Mouse (Mus musculus) ovary, postnatal 36 days (tissue): ENCODE results near the gene Mrtfb.

Experiments
- DNase-seq: peaks from one replicate; pipeline ENCODE4 v3.0.0; 2022; ENCODE audit warnings: low spot score, mixed read lengths

The Mrtfb gene

DNA sequence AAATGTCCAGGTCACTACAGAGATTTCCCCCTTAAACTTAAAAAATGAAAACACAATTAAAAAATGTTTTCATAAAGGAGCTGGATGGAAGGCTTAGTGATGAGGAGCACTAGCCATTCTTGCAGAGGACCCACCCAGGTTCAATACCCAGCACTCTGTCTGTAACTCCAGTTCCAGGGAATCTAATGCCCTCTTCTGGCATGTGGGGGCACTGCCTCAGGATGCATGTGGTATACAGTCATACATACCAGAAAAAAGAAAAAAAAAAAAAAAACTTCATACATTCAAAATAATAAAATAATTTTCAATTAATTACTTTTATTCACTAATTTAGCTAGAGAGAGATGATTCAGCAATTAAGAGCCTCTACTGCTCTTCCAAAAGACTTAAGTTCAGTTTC lies 95.0 kb downstream of the Mrtfb start:
- no peak for DNase-seq

DNA sequence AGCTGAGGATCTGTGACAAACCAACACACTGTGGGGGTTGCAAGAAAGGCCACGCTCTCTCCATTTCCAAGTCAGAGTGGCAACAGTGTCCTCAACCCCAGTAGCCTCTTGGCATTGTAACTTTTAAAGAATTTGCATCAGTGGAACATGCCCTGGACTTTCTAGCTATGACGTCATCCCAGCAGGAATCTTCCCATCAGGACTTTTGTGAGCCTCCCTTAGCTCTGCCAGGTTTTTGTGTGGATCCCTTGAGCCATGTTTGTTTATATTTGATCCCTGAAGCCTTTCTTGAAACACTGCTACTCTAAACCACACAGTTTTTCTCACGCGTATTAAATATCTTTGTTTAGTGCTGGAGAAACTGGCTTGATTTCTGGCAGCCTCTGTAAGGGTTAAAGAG lies 97.6 kb downstream of the Mrtfb start:
- DNase-seq: no peak

DNA sequence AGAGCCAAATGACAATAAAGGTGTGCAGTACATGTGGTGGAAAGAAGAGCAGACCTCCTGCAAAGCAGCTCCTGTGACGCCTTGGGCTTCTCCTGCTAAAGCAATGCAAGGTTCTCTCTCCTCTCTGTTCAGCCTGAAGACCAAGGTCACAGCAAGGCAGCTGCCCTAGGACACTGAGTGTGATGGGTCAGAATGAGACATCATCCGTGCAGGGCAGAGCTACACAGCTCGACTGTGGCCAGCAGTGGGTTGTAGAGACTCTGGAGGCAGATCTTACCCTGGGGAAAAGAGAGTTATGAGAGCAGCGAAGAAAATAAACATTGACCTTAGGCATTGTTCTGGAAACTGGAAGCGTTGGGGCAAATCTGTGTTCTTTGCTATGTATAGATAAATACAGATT lies 98.2 kb downstream of the Mrtfb start:
- DNase-seq: no peak

DNA sequence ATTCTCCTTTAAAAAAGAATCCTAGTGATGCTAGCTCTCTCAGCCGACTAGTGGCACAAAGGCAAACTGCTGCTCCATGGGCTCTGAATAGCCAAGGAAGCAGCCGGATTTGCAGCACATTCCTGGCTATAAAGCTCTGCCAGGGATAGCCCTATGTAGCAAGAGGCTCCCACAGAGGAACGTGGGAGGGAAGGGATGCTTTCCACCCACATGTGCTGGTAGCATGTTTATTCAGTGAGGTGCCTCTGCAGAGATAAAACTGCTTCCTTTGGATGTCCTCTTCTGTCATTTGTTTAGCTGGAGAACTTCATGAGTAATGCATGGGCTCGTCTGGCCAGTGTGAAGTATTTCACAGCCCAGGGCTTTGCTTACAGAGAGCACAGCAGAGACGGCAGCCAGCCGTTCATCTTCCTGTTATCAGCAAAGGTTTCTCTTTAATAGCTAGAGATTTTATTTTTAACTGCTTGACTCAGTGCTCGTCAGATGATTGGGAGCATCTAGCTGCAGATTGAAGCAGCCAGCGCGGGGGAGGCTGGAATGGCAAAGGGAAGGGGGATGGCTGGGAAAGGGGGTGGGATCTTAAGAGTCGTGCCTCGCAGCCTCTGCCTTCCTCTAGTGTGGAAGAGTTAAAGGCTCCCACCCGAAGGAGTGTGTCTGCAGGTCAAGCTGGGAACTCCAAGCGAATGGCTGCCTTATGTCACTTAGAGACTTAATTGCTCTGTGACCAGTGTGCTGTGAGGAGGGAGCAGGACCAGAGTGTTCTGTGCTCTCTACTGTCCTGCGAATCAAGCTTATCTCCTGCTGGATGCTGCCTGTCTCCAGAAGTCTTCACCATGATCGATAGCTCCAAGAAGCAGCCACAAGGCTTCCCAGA lies 101.8 kb downstream of the Mrtfb start:
- peak; percentile 61 for DNase-seq

DNA sequence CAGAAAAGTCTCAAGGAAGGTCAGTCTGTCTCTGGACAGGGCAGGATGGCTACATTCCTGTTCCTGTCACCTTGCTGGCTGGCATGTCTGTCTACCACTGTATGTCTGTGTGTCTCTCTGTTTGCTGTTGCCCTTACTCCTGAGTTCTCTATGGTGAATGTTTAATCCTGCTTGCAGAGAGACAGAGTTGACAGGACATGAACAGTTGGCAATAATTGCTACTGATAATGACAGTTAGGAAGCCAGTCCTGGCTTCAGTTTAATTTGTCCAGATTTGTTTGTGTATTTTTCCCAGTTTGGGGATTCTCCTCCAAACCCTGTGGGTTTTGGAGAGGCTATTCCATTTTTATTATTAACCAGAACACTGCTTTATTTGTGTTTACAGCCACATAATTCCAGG lies 102.5 kb downstream of the Mrtfb start:
- no peak for DNase-seq

DNA sequence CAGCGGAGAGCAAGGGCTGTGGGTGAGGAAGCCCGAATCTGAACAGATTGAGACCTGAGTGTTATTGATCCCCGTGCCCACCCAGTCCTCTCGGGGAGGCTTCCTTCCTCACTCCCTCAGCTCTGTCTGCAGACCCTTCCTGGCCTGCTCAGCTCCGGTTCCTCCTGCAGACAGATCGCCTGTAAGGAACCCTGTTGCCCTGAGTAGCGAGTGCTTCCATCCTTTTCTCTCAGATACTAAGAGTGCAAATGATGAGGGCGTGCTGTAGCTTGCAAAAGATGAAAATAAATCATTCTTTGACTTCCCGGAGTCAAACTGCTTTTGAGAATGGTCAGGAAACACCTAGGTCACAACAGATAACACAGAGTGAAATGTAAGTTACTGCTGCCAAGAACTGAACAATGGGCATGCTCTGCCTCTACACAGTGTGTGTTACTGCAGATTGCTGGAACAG lies 103.2 kb downstream of the Mrtfb start:
- DNase-seq: no peak

DNA sequence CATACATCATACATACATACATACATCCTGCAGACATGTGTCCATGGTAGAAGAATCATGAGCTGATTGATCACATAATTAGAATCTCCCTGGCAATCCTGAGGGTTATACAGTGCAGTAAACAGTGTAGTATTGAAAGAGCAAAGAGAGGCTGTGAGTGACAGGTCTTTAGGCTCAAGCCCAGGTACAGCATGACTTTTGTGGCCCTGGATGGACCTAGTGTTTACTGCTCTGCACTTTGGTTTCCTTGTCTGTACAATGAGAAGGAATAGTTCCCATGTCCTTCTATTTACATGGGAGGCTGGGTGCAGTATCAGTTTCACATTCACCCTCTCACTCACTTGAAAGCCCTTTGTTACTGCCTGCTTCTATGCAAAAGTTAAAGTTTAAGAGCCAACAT lies 103.9 kb downstream of the Mrtfb start:
- no peak for DNase-seq

DNA sequence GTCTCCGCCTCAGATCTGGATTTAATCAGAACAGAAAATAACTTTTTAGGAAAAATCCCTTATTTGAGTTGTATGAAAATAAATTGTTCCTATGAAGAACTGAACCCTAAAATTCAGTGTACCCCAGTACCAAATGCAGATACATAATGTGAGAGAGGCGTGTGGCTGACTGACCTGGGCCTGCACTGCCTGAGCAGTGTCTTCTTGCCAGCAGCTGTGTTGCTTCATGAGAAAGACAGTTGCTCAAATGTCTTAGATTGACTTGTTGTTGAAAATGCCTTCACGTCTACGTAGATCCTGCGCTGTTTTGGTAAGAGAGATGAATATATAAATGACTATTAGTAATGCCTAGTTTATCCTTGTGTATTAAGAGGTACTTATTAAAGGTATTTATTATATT lies 104.6 kb downstream of the Mrtfb start:
- no peak for DNase-seq

DNA sequence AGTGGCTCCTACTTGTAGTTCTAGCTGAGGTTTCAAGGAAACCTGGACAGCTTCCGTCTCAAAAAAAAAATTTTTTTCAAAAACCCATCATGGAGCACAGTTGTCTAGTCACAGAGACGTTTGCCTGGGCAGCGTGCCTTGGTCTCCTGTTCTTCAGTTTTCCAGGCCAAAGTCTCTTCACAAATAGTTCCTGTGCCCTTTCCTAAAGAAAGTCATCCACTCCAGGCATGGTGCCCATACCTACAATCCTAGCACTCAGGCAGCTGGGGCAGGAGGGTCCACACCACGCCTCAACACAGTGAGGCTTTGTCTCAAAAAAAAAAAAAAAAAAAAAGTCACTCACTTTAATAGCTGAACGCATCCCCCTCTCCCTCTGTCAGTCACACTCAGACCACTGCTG lies 106.9 kb downstream of the Mrtfb start:
- no peak for DNase-seq

DNA sequence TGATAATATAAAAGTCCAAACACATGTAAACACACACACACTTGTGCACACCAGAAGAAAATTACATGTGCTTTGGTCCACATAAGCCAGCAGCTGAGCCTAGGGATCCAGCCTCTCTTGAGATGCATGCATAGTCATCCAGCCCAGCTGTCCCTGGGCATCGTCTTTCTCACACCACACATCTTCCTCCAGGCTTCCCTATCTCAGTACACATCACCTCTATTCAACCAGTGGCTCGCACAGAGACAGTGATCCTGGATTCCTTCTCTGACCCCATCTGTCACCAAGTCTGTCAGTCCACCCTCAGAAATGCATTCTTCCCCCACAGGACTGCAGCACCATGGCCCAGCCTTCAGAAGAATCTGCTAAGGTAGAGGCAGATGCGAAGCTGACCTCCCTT lies 107.9 kb downstream of the Mrtfb start:
- DNase-seq: no peak

DNA sequence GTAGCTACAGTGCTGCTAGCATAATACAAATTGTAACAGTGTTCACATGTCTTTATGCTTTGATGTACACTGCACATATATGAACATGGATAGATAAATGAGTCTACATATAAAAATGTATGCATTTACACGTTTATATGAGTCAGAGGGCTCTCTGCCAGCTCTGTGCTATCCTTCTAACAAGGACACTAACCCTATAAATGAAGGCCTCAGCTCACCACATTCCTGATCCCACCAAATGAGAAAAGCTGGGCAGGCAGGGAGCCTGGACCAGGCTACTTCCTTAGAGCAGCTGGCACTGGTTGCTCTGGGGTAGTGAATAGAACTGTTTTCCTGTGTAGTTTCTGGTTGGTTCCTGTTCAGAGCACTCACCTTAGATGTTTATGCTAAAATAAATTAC lies 110.0 kb downstream of the Mrtfb start:
- DNase-seq: no peak

DNA sequence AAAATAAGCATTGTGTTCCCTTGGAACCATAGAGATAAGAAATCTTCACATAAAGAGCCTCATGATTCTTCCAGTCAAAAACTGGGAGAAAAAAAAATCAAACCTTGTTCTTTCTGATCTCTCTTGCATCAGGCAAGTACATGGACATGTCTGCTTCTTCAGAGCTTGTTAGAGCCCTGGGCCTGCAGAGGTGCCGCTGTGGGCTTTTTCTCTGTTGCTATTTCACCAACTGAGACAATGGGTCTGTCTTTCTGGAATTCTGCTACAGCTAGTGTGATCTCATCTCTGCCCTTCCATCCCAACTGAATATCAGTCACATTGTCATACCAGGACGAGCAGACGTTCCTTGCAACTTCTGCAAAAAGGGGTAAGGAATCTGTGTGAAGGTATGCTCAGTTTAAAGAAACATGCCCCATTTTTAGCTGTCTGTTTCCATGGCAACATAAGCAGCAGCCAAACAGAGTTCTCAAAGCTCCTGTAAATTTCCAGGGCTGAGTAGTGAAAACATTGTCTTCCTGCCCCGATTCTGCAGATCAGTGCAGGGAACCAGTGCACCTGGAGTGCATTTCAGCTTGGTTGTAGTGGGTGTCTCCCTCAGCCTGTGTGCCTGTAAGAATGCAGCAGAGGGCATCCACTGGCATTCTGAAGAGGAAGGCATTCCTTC lies 110.7 kb downstream of the Mrtfb start:
- no peak for DNase-seq

DNA sequence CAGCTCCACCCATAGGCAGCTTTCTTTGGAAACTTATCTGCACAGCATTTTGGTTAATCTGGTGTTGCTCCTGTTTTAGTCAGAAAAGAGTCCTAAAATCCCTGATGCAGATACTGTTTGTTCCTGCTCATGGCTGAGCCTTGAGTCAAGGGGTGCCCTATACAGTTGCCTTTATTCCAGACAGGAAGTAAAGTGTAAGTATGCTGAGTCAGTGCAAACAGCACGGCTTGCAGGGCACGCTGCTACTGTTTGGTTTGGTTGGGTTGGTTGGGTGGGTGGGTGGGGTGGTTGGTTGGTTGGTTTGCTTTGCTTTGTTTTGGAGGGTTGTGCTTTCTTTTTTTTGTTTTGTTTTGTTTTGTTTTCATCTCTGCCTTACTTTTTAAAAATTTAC lies 111.2 kb downstream of the Mrtfb start:
- DNase-seq: no peak

DNA sequence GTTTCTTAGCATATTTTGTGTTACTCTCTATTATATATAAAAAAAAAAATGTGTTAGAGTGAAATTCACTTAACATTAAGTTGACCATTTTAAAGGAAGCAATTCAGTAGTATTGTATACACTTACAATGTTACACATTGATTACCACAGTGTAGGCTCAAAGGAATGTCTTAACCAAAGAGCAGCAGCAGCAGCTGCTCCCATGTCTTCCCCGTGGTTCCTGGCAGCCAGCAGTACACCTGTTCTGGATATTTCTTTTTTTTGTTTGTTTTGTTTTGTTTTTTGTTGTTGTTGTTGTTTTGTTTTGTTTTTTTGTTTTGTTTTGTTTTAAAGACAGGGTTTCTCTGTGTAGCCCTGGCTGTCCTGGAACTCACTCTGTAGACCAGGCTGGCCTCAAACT lies 112.4 kb downstream of the Mrtfb start:
- no peak for DNase-seq

DNA sequence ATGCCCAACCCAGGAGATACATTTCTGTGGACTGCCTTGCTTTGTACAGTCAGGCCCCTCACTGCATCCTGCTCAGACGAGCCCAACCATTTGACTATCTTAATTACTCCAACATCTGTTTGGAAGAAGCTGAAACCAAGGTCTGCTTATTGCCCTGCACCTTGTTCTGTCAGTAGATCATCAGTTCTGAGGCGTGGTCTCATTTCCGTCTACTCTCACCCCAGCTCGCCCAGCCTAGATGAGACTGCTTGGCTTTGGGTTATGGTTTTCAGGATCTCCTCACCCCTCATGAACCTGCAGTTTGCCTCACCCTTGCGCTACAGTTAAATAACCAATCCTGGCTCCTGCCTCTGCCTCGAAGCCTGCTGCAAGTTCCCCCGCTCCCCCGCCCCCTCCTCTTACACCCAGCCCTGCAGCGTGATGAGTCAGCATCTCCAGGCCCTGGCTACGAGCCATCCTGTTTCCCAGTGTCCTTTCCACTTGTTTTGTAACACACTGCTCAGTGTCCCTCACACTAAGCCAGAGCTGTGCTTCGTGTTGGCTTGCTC lies 115.5 kb downstream of the Mrtfb start:
- DNase-seq: peak; percentile 86

DNA sequence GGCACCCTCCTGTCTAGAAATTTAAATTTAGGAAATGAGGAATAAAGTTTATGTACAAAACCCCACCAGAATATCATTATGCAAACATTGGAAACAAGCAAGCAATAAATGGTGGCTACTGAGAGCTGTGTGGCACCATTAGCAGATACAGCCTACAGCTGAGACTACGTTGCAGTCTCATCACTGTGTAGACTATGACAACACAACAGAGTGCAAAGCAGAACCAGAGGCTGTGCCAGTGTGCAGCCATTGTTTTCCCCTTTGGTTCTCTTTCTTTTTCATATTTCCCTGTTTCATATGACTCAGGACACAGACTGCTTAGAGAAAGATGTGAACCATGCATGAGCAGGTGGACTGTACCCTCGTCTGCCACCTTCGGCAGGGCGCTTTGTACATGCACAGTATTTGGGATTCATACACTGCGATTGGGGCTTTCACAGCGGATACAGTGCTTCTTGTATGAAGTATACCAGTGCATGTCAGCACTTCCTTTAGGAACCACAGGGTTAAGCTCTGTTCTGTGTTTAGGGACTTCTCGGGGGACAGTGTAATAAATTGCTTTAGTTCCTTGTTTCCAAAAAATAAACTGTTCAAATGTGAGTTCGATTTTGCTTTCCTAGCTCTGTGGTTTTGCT lies 116.7 kb downstream of the Mrtfb start:
- no peak for DNase-seq

DNA sequence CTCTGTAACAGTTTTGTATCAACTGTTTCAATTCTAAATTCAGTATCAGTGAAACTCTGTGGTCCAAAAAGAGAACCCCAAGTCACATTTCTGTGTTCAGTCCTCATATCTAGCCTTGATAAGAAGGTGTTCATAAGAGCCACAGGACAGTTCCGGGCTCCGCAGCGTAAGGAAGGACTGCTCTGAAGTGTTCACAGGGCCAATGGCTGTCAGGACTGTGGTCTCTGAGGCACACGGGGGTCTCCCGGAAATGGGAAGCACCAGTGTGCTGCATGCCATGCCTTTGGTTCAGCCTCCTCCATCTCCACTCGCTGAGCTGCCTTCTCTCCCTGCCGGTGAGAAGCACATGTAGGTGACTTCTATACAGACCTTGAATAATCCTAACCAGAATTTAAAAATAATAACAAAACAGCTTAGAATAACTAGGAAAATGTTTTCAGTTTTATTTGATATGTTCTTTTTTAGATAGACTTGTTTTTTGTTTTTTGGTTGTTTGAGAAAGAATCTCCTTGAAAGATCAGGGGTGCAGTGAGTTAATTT lies 120.7 kb downstream of the Mrtfb start:
- DNase-seq: no peak

DNA sequence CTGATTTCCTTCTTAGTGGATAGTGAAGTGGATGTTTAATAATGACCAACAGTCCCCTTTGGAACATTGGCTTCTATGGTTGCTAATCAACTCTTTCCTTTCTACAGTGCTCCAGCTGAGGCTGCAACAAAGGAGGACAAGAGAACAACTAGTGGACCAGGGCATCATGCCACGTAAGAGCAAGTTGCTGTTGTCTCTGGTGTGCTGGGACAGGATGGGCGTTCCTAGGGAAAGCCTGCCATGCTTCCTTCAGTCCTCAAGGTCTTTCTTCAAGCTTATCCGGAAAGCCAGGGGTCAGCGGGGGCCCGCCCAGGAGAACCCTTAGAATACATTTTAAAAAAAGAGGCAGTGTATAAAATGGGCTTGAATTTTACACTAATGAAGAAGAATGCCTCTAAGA lies 121.9 kb downstream of the Mrtfb start:
- DNase-seq: no peak

DNA sequence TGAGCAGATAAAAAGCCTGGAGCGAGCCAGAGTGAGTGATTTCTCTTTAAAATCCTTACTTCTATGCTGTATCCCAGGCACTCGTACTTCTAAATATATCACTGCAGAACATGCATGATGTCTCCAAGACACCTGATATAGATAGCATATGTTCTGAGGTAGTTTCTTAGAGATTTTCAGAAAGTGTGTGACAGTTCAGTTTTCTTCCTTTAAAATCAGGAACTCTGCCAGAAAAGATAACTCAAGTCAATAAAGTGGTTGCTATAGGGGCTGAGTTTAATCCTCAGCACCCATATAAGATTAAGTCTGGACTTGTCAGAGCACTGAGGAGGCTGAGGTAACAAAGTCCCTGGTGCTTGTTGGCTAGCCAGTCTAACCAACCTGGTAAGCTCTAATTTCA lies 123.6 kb downstream of the Mrtfb start:
- no peak for DNase-seq

DNA sequence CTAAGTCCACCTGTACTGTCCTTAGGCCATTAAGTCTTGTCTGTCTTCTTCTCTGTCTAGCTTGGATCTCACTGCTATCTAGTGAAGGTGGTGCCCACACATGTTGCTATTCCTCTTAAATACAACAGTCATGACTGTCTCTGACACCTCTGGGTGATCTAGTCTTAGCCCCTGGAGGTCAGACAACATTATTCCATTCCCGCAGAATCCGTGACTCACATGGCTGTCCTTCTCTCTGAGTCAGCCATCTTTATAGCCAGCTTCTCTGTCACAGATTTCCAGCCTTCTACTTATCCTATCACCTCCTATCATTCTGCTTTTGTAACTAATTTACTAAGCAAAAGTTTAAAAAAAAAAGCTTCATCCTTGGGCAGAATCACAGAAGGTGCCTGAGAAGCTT lies 125.5 kb downstream of the Mrtfb start:
- DNase-seq: no peak

DNA sequence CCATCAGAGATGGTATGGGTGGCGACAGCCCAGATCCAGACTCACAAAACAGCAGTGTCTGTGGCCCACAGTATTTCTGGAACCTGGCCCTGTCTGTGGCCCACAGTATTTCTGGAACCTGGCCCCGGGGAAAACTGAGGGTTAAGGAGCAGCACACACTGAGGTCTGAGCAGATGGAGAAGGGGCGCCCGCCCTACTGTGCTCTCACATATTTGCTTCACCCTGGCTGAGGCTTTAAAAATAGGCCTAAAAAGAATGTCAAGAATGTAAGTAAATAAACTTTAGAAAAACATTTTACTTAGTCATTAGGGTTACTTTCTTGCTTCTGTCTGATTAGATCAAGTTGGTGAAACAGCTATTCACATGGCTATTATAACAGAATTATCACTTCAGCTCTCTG lies 131.0 kb downstream of the Mrtfb start:
- DNase-seq: no peak

DNA sequence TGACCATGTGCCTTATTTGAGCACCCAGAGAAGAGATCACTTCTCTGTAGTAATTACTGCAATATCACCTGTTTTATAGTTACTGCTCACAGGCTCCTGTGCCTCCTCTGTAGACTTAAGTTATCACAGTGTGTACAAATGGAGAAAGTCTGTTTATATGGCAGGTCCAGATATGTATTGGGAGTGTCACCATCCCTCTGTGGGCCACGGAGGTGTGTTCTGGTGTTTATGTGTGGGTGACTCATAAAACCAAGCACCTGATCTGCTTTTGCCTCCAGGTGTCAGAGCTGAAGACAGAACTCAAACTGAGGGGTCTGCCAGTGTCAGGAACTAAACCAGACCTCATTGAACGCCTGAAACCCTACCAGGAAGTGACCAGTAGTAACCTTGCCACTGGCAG lies 144.1 kb downstream of the Mrtfb start:
- no peak for DNase-seq

DNA sequence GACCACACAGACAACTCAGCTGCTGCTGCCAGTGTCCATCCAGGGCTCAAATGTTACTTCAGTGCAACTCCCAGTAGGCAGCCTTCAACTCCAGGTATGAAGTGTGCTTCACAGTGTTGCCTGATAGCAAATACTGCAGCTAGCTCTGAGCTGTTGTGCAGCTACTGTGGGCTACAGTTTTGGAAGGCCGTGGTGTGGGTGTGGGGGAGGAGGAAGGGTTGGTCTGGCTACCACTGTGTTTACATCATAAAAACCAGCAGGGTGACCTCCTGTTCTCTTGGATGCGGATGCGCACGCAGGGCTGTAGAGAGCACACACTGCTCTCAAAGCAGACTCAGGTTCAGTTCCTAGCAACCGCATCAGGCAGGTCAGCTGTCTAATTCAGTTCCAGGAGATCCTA lies 145.3 kb downstream of the Mrtfb start:
- DNase-seq: no peak
